Comparison of ENCODE assay signal across 13 mouse cellular contexts in the genomic region with DNA sequence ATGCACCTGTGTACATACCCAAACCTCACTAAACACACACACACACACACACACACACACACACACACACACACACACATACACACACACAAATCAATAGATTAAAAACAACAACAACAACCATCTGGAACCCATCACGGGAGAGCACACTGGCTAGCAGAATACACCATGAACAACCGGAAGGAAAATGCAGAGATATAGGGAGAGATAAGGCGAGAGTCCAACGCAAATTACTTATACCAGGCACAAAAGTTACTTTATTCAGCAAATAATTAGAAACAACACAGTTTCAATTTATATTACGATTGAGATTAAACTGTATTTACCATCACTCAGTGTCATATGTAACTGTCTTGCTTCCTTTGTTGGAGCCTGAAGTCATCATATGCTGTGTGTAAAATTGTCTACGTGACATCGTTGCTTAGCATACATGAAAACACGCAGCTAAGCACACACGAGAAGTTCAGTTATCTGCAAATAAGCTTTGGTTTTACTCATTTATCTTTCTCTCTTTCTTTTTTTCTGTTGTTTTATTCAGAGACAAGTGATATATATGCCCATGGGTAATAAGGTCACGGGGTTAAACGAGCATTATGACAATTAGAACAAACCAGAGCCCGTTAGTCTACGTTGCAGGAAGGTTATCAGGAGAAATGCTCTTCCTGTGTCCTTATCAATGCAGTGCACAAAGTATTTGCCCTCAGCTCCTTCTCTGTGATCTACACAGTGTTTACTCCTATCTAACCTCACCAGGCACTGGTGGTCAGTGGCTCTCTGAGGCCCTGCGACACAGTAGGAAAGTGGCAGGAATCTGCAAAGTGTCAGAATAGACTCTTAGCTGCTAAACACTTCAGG.
DNase-seq lines count a peak whose midpoint lies in the region; ATAC-seq and TF ChIP-seq lines count a peak whose summit lies in the region.
"Had no signal": no experiment of that assay in that cellular context is flagged by ENCODE, and none has a peak within 500 bp of the region (broad histone marks: within the 10 kb centered on the region; RNA-seq: fewer than 3 reads in every experiment).

No protein-coding gene starts in this region.

- no peaks in the 10 kb centered on the region for H3K27me3 ChIP-seq in erythroblast, embryonic 14.5 days (ENCODE audit: control insufficient read depth)
- no peaks in the 10 kb centered on the region for H3K27me3 ChIP-seq in lung, embryonic 14.5 days (ENCODE audit: insufficient read depth, low read length)

- 36% methylated on average over 14 of the region's 14 CpGs for WGBS in lung, embryonic 14.5 days

- TF ChIP-seq CTCF in lung, embryonic 14.5 days (IDR thresholded peaks at IDR 0.05; ENCODE audit: low read depth), result no peak

- H3K36me3 ChIP-seq in erythroblast, embryonic 14.5 days (ENCODE audit: control insufficient read depth), result no peaks in the 10 kb centered on the region
- no peaks in the 10 kb centered on the region for H3K36me3 ChIP-seq in lung, embryonic 14.5 days (ENCODE audit: insufficient read depth)

- peak; percentile 1 to 3 for DNase-seq in spleen, postnatal 36 days (ENCODE audit: low spot score in 2 of 2)
- DNase-seq in spleen, adult 12 weeks (ENCODE audit: low spot score), result no peak
- DNase-seq in lung, embryonic 14.5 days, result peak; percentile 26
- DNase-seq in yolk sac, embryonic 10.5 days (ENCODE audit: low spot score), result peak; percentile 38
- no peak for DNase-seq in gastrocnemius, adult 18-20 months (ENCODE audit: low spot score)
- DNase-seq in spleen, postnatal 14 days (ENCODE audit: low spot score in 2 of 2), result no peak
- DNase-seq: cerebellum, adult 9-10 months; gastrocnemius, postnatal 14 days; left cerebral cortex, postnatal 4 days; midbrain, embryonic 14.5 days; thymus, postnatal 36 days had no signal

- ATAC-seq in lung, embryonic 14.5 days (ENCODE audit: insufficient read depth), result peak; percentile 71; the same call in 1 of the 2 replicates
- ATAC-seq: inflammation-experienced regulatory T-cells, adult 6 months had no signal

- H3K9ac ChIP-seq in lung, embryonic 14.5 days, result no peak overlapping the region

- H3K27ac ChIP-seq in lung, embryonic 14.5 days (ENCODE audit: low read depth), result no peak overlapping the region

- no peaks in the 10 kb centered on the region for H3K9me3 ChIP-seq in erythroblast, embryonic 14.5 days (ENCODE audit: control insufficient read depth, low read length)
- H3K9me3 ChIP-seq in lung, embryonic 14.5 days (ENCODE audit: low read depth, low read length), result no peaks in the 10 kb centered on the region

- peak overlapping the region; percentile 23 for H3K4me3 ChIP-seq in erythroblast, embryonic 14.5 days (replicated peaks)
- no peak overlapping the region for H3K4me3 ChIP-seq in lung, embryonic 14.5 days (ENCODE audit: low read depth, low read length)

- peaks cover 39% of the 10 kb centered on the region for H3K4me1 ChIP-seq in erythroblast, embryonic 14.5 days (ENCODE audit: control insufficient read depth)
- peaks cover 9% of the 10 kb centered on the region; the same call in 1 of the 2 replicates for H3K4me1 ChIP-seq in lung, embryonic 14.5 days (ENCODE audit: insufficient read depth)

- no peak overlapping the region for H3K4me2 ChIP-seq in lung, embryonic 14.5 days

Comparison
In these comparisons a context has a peak if more than half of its experiments do, and no peak if none do; other contexts are left out.
1. DNase-seq: peak in spleen, postnatal 36 days (2 of 2), lung, embryonic 14.5 days (single experiment) and yolk sac, embryonic 10.5 days (single experiment); none in spleen, adult 12 weeks (single experiment), gastrocnemius, adult 18-20 months (single experiment) and spleen, postnatal 14 days (0 of 2).